Mouse (Mus musculus): ENCODE measurements around the gene Eml6. TPM values are rescaled to one million over a fixed set of nuclear protein-coding genes. Genes with fewer than 3 reads are reported as not detected.

Eml6 gene
- polyA plus RNA-seq, 1 experiment from 2014 or later, result 1.4 TPM

GRCm38 (mm10) chr11:29727901-29728300, 297.9 kb downstream of the Eml6 start:
- Histone ChIP-seq H3K4me2 (no peak overlapping the region), H3K9me3 (no peaks in the 10 kb centered on the region), H3K9ac (no peak overlapping the region), H3K4me3 (replicated peaks) (no peak overlapping the region), H3K36me3 (replicated peaks) (no peaks in the 10 kb centered on the region), H3K27me3 (no peaks in the 10 kb centered on the region), H3K27ac (no peak overlapping the region), H3K4me1 (no peaks in the 10 kb centered on the region; the same call in 1 of the 2 replicates)
- ATAC-seq (ENCODE audit: low FRiP score), result no peak
- 86% methylated on average over 1 of the region's 1 CpGs for WGBS

DNA sequence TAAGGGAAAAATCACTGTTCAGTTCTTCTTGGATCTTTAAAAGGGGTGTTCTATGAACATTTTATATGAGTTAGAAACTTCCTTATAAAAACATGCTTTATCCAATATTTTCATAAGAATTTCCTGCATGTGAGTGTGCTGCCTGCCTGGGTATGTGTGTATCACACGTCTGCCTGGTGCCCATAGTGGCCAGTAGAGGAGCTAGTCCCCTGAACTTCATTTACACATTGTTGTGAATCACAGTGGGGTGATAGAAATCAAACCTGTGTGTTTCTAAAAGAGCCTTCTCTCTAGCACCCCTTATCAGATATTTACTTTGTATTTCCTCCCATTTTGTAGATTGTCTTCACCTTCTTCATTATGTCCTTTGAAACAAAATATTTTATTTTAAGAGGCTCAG, 300.2 kb downstream of the Eml6 start:
- H3K9ac ChIP-seq, result no peak overlapping the region
- no peak for ATAC-seq (ENCODE audit: low FRiP score)
- 79% methylated on average over 1 of the region's 1 CpGs for WGBS
- no peaks in the 10 kb centered on the region for H3K27me3 ChIP-seq
- H3K4me2 ChIP-seq, result no peak overlapping the region
- no peak overlapping the region for H3K4me3 ChIP-seq (replicated peaks)
- no peaks in the 10 kb centered on the region for H3K4me1 ChIP-seq
- H3K9me3 ChIP-seq, result no peaks in the 10 kb centered on the region
- no peak overlapping the region for H3K27ac ChIP-seq
- H3K36me3 ChIP-seq (replicated peaks), result no peaks in the 10 kb centered on the region

- no peak for ATAC-seq (ENCODE audit: low FRiP score)
- no peaks in the 10 kb centered on the region for H3K4me1 ChIP-seq
- H3K27ac ChIP-seq, result no peak overlapping the region
- H3K9me3 ChIP-seq, result no peaks in the 10 kb centered on the region
- H3K9ac ChIP-seq, result no peak overlapping the region
- H3K4me3 ChIP-seq (replicated peaks), result no peak overlapping the region
- H3K27me3 ChIP-seq, result no peaks in the 10 kb centered on the region
- H3K36me3 ChIP-seq (replicated peaks), result no peaks in the 10 kb centered on the region
- no peak overlapping the region for H3K4me2 ChIP-seq
Measured at GRCm38 (mm10) chr11:29725167-29725566, 300.7 kb downstream of the Eml6 start.

DNA sequence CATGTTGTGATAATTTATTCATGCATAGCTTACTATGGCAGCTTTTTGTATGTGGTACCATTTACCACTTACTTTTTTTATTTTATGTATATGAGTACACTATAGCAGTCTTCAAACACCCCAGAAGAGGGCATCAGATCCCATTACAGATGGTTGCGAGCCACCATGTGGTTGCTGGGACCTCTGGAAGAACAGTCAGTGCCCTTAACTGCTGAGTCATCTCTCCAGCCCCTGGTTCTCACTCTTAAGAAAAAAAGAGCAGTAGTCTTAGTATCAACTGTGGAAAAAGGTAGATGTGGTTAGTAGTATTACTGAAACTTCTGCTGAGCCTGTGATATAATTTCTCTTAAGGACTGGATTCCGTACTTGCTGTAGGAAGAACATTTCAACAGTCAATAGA, 301.6 kb downstream of the Eml6 start:
- no peak overlapping the region for H3K4me2 ChIP-seq
- 98% methylated on average over 2 of the region's 2 CpGs for WGBS
- no peak for ATAC-seq (ENCODE audit: low FRiP score)
- H3K4me1 ChIP-seq, result no peaks in the 10 kb centered on the region
- no peak overlapping the region for H3K9ac ChIP-seq
- no peaks in the 10 kb centered on the region for H3K36me3 ChIP-seq (replicated peaks)
- H3K9me3 ChIP-seq, result no peaks in the 10 kb centered on the region
- H3K27me3 ChIP-seq, result no peaks in the 10 kb centered on the region
- H3K27ac ChIP-seq, result no peak overlapping the region
- no peak overlapping the region for H3K4me3 ChIP-seq (replicated peaks)

DNA sequence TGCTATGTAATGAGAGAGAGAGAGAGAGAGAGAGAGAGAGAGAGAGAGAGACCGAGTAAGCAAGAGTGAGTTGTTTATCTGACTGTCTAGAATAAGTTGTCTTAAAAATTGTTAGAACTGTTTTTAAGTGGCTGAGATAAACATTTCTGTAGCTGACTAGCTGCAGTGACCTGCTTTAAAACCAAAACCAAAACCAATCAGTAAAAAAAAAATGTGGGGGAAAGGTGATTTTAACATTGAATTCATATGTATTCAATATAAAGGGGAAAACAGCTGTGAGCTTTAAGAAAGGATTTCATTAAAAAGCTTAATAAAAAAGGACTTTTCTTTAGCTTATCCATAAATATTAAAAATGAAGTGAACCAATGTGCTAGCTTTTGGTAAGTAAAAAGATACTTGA, 306.2 kb downstream of the Eml6 start:
- no peaks in the 10 kb centered on the region for H3K27me3 ChIP-seq
- H3K27ac ChIP-seq, result no peak overlapping the region
- H3K36me3 ChIP-seq (replicated peaks), result no peaks in the 10 kb centered on the region
- no peaks in the 10 kb centered on the region for H3K9me3 ChIP-seq
- no peak overlapping the region for H3K4me3 ChIP-seq (replicated peaks)
- WGBS, result 80% methylated on average over 1 of the region's 1 CpGs
- H3K4me1 ChIP-seq, result no peaks in the 10 kb centered on the region; the same call in 1 of the 2 replicates
- H3K9ac ChIP-seq, result no peak overlapping the region
- no peak overlapping the region for H3K4me2 ChIP-seq
- ATAC-seq (ENCODE audit: low FRiP score), result no peak

GRCm38 (mm10) chr11:29718541-29718940, 307.3 kb downstream of the Eml6 start:
- Histone ChIP-seq H3K9ac (no peak overlapping the region), H3K9me3 (no peaks in the 10 kb centered on the region), H3K27me3 (no peaks in the 10 kb centered on the region), H3K27ac (no peak overlapping the region), H3K4me2 (no peak overlapping the region), H3K4me3 (replicated peaks) (no peak overlapping the region), H3K4me1 (no peaks in the 10 kb centered on the region; the same call in 1 of the 2 replicates), H3K36me3 (replicated peaks) (0 out of 2 replicates have a peak, but pooled peaks cover 3% of the 10 kb centered on the region)
- no peak for ATAC-seq (ENCODE audit: low FRiP score)
- WGBS, result 68% methylated on average over 6 of the region's 6 CpGs

DNA sequence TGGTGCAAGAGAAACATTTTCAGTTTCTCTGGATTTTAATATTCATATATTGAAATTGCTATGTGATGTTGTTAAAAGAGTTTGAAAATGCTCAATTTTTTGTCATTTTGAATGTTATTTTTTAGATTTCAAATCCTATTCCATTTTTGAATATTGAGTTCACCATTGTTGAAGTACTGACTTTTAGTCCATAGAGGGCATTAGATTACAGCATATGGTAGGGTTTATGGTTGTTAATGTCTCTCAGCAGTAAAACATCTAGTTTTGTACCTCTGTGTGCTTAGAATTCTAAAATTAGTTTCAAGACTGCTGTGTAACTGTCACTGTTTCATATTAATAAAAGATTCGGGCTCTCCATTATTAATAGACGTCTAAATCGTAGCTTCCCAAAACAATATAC, 310.3 kb downstream of the Eml6 start:
- no peak overlapping the region for H3K27ac ChIP-seq
- H3K4me2 ChIP-seq, result no peak overlapping the region
- peaks cover 7% of the 10 kb centered on the region for H3K36me3 ChIP-seq (replicated peaks)
- no peak overlapping the region for H3K9ac ChIP-seq
- WGBS, result 87% methylated on average over 3 of the region's 3 CpGs
- no peak overlapping the region for H3K4me3 ChIP-seq (replicated peaks)
- no peaks in the 10 kb centered on the region for H3K27me3 ChIP-seq
- ATAC-seq (ENCODE audit: low FRiP score), result no peak
- H3K4me1 ChIP-seq, result no peaks in the 10 kb centered on the region; the same call in 1 of the 2 replicates
- H3K9me3 ChIP-seq, result no peaks in the 10 kb centered on the region

DNA sequence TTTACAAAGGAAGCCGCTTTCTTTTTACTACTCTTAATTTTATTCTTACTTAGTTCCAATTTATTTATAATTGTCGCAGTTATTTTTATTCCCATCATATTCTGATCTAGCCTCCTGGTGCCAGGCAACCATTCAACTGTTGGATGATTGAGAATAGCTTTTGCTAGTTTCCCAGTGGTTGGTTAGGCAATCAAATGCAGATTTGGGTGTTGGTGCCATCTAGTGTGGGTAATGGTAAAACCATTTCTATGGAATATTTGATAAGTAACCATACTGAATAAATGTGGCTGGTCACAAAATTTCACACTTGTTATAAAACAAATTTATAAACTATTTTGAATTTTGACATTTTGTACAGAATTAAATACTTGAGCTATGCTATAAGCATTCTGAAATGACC, 311.0 kb downstream of the Eml6 start:
- 0 out of 2 replicates have a peak, but pooled peaks have one; percentile 14 for ATAC-seq (ENCODE audit: low FRiP score)

GRCm38 (mm10) chr11:29714114-29714513, 311.7 kb downstream of the Eml6 start:
- Histone ChIP-seq H3K9me3 (no peaks in the 10 kb centered on the region), H3K9ac (no peak overlapping the region), H3K36me3 (replicated peaks) (peaks cover 7% of the 10 kb centered on the region), H3K27ac (no peak overlapping the region), H3K4me3 (replicated peaks) (no peak overlapping the region), H3K4me2 (no peak overlapping the region), H3K27me3 (no peaks in the 10 kb centered on the region), H3K4me1 (no peaks in the 10 kb centered on the region; the same call in 1 of the 2 replicates)
- WGBS, result 92% methylated on average over 7 of the region's 7 CpGs
- no peak for ATAC-seq (ENCODE audit: low FRiP score)

More for the DNA sequence above, 311.0 kb downstream of the Eml6 start:
- Histone ChIP-seq H3K27me3 (no peaks in the 10 kb centered on the region), H3K4me1 (no peaks in the 10 kb centered on the region; the same call in 1 of the 2 replicates), H3K27ac (no peak overlapping the region), H3K4me2 (no peak overlapping the region), H3K9ac (no peak overlapping the region), H3K4me3 (replicated peaks) (no peak overlapping the region), H3K36me3 (replicated peaks) (peaks cover 7% of the 10 kb centered on the region), H3K9me3 (no peaks in the 10 kb centered on the region)
- WGBS, result 90% methylated on average over 2 of the region's 2 CpGs

DNA sequence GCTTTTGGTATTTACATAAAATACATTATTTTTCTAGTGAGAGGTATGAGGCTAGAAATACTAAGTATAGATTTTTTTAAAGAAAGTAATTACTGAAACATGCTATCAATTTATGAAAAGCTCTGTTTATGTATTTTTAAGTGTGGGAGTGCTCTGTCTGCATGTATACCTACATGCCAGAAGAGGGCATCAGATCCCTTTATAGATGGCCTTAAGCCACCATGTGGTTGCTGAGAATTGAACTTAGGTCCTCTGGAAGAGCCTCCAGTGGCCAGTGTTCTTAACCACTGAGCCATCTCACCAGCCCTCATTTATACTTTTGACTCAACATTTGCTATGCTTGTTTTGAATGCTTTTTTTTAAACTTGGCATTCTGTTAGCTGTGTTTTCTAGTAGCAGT, 316.3 kb downstream of the Eml6 start:
- H3K9me3 ChIP-seq, result no peaks in the 10 kb centered on the region
- no peak overlapping the region for H3K9ac ChIP-seq
- ATAC-seq (ENCODE audit: low FRiP score), result no peak
- no peak overlapping the region for H3K27ac ChIP-seq
- H3K4me2 ChIP-seq, result no peak overlapping the region
- no peak overlapping the region for H3K4me3 ChIP-seq (replicated peaks)
- peaks cover 34% of the 10 kb centered on the region for H3K36me3 ChIP-seq (replicated peaks)
- H3K27me3 ChIP-seq, result no peaks in the 10 kb centered on the region
- H3K4me1 ChIP-seq, result no peaks in the 10 kb centered on the region

GRCm38 (mm10) chr11:29706845-29707244, 319.0 kb downstream of the Eml6 start:
- no peak overlapping the region for H3K4me3 ChIP-seq (replicated peaks)
- H3K36me3 ChIP-seq (replicated peaks), result peaks cover 35% of the 10 kb centered on the region
- H3K9ac ChIP-seq, result no peak overlapping the region
- WGBS, result 92% methylated on average over 4 of the region's 4 CpGs
- no peak for ATAC-seq (ENCODE audit: low FRiP score)
- H3K27ac ChIP-seq, result no peak overlapping the region
- no peak overlapping the region for H3K4me2 ChIP-seq
- no peaks in the 10 kb centered on the region for H3K27me3 ChIP-seq
- H3K4me1 ChIP-seq, result peaks cover 4% of the 10 kb centered on the region; the same call in 1 of the 2 replicates
- H3K9me3 ChIP-seq, result no peaks in the 10 kb centered on the region

- Histone ChIP-seq H3K27me3 (no peaks in the 10 kb centered on the region), H3K27ac (no peak overlapping the region), H3K4me2 (no peak overlapping the region), H3K4me1 (peaks cover 4% of the 10 kb centered on the region; the same call in 1 of the 2 replicates), H3K9me3 (no peaks in the 10 kb centered on the region), H3K36me3 (replicated peaks) (peaks cover 31% of the 10 kb centered on the region), H3K9ac (no peak overlapping the region), H3K4me3 (replicated peaks) (no peak overlapping the region)
- no peak for ATAC-seq (ENCODE audit: low FRiP score)
Measured at GRCm38 (mm10) chr11:29705263-29705662, 320.6 kb downstream of the Eml6 start.

DNA sequence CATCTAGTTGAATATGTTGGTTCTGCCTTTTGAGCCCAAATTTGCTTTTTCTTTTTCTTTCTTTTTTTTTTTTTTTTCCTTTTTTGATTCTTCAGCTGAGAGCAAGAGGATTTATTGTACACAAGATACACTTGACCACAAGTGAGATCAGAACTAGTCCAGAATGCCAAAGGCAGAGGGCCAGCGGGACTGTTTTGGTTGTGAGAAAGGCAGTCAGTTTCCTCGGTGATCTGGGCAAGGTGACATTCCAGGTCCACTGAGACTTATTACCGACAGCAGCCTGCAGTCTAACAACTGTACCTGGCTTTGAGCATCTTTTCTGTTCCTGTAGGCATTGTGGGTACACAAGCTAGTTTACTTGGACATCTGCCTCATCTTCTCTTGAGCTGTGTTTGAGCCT, 323.1 kb downstream of the Eml6 start:
- Histone ChIP-seq H3K9ac (no peak overlapping the region), H3K9me3 (no peaks in the 10 kb centered on the region), H3K27me3 (no peaks in the 10 kb centered on the region), H3K36me3 (replicated peaks) (peaks cover 19% of the 10 kb centered on the region), H3K4me2 (no peak overlapping the region), H3K4me1 (peaks cover 4% of the 10 kb centered on the region; the same call in 1 of the 2 replicates), H3K27ac (no peak overlapping the region), H3K4me3 (replicated peaks) (no peak overlapping the region)
- 88% methylated on average over 3 of the region's 3 CpGs for WGBS
- no peak for ATAC-seq (ENCODE audit: low FRiP score)

Measured in forebrain, embryonic 12.5 days (tissue).